Mouse (Mus musculus): Measurements from ENCODE around the gene Iqsec3.

DNA sequence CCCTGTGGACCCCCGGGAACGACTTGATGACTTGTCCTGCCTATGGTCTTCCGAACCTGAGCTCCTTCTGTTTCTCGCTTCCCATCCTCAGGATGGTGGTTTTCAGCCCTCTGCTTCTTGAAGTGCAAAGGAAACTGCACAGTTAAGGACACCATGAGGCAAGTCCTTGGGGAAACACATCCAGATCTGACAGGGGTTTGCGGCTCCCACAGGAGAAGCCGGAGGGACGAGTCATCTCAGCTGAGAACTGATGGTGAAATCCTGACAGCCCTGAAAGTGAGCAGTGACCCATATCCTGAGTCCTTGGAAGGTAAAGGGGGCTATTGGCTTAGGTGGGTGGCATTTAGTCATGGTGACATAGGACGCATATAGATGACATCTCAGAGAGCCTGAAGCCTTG is 92.9 kb downstream of the Iqsec3 start:
- TF ChIP-seq CTCF (IDR thresholded peaks at IDR 0.05; ENCODE audit: extremely low read depth, insufficient read length, insufficient replicate concordance, low read depth, low read length) (no peak), POLR2A (IDR thresholded peaks at IDR 0.05; ENCODE audit: low read depth, low read length) (no peak)

Measured in small intestine, adult 2 months (tissue).